17 mouse cellular contexts compared by ENCODE assay signal in genomic region chrX:52144491-52144890, GRCm38 (mm10). TPM values are rescaled to one million over a fixed set of nuclear protein-coding genes. Genes with fewer than 3 reads are reported as not detected.
DNase-seq lines count a peak whose midpoint lies in the region; ATAC-seq and TF ChIP-seq lines count a peak whose summit lies in the region.
"Had no signal": no experiment of that assay in that cellular context is flagged by ENCODE, and none has a peak within 500 bp of the region (broad histone marks: within the 10 kb centered on the region; RNA-seq: fewer than 3 reads in every experiment).

No protein-coding gene starts in this region.

- peak; percentile 54 for DNase-seq in kidney, adult 2 months
- no peak for DNase-seq in kidney, adult 11 months
- no peak for DNase-seq in liver, embryonic 11.5 days (ENCODE audit: low spot score)
- DNase-seq in liver, postnatal 0 days, result no peak
- no peak for DNase-seq in cerebellum, postnatal 10 days
- no peak for DNase-seq in spleen, postnatal 14 days (ENCODE audit: low spot score in 2 of 2)
- DNase-seq: adrenal gland, postnatal 14 days; cerebellum, adult 18-20 months; cerebellum, adult 9-11 months; forebrain, postnatal 0 days; gastrocnemius, postnatal 14 days had no signal

- H3K27me3 ChIP-seq in kidney, adult 2 months (replicated peaks; ENCODE audit: control insufficient read depth, insufficient read depth, low read length), result no peaks in the 10 kb centered on the region
- H3K27me3 ChIP-seq in liver, embryonic 12.5 days (replicated peaks), result no peaks in the 10 kb centered on the region
- H3K27me3 ChIP-seq in liver, embryonic 11.5 days (replicated peaks; ENCODE audit: control insufficient read depth, insufficient read depth, low read length), result no peaks in the 10 kb centered on the region
- no peaks in the 10 kb centered on the region for H3K27me3 ChIP-seq in liver, postnatal 0 days (ENCODE audit: insufficient read depth, low read length)
- H3K27me3 ChIP-seq: forebrain, embryonic 13.5 days; heart, embryonic 12.5 days had no signal

- no peak for TF ChIP-seq POLR2A in kidney, adult 2 months (IDR thresholded peaks at IDR 0.05; ENCODE audit: low read depth, low read length)

- peaks cover 9% of the 10 kb centered on the region; the same call in 1 of the 2 replicates for H3K4me1 ChIP-seq in kidney, adult 2 months (ENCODE audit: control insufficient read depth, insufficient read depth, low read length)
- H3K4me1 ChIP-seq in liver, embryonic 12.5 days, result peaks cover 38% of the 10 kb centered on the region
- H3K4me1 ChIP-seq in liver, embryonic 11.5 days (replicated peaks; ENCODE audit: control insufficient read depth, insufficient read depth, low read length), result no peaks in the 10 kb centered on the region; the same call in 1 of the 2 replicates
- H3K4me1 ChIP-seq in liver, postnatal 0 days (ENCODE audit: insufficient read depth), result no peaks in the 10 kb centered on the region
- H3K4me1 ChIP-seq: embryonic facial prominence, embryonic 10.5 days; heart, embryonic 12.5 days had no signal

- WGBS in kidney, adult 2 months, result 39% methylated on average over 7 of the region's 7 CpGs
- WGBS in liver, embryonic 12.5 days (ENCODE audit: insufficient replicate concordance), result 57% methylated on average over 7 of the region's 7 CpGs
- 72% methylated on average over 7 of the region's 7 CpGs for WGBS in liver, embryonic 11.5 days
- WGBS in liver, postnatal 0 days (ENCODE audit: insufficient replicate concordance), result 58% methylated on average over 7 of the region's 7 CpGs

- no peak overlapping the region for H3K9ac ChIP-seq in liver, embryonic 12.5 days
- H3K9ac ChIP-seq in liver, embryonic 11.5 days (ENCODE audit: low read depth, low read length), result no peak overlapping the region
- no peak overlapping the region for H3K9ac ChIP-seq in liver, postnatal 0 days (replicated peaks)
- H3K9ac ChIP-seq: forebrain, embryonic 13.5 days; forebrain, postnatal 0 days; heart, embryonic 12.5 days had no signal

- no peaks in the 10 kb centered on the region for H3K36me3 ChIP-seq in kidney, adult 2 months (ENCODE audit: control insufficient read depth, insufficient read depth, low read length)
- H3K36me3 ChIP-seq in liver, embryonic 12.5 days, result no peaks in the 10 kb centered on the region
- no peaks in the 10 kb centered on the region for H3K36me3 ChIP-seq in liver, embryonic 11.5 days (ENCODE audit: control insufficient read depth, insufficient read depth, low read length)
- no peaks in the 10 kb centered on the region for H3K36me3 ChIP-seq in liver, postnatal 0 days (replicated peaks; ENCODE audit: insufficient read depth, low read length)
- H3K36me3 ChIP-seq: embryonic facial prominence, embryonic 10.5 days; heart, embryonic 12.5 days; hindbrain, embryonic 10.5 days had no signal

- H3K4me2 ChIP-seq in liver, embryonic 12.5 days, result peak overlapping the region; percentile 22
- H3K4me2 ChIP-seq in liver, embryonic 11.5 days, result no peak overlapping the region
- 0 out of 2 replicates have a peak overlapping the region, but pooled peaks have one; percentile 22 for H3K4me2 ChIP-seq in liver, postnatal 0 days (ENCODE audit: low read depth, low read length)
- H3K4me2 ChIP-seq: forebrain, embryonic 13.5 days; heart, embryonic 12.5 days had no signal

- no peaks in the 10 kb centered on the region for H3K9me3 ChIP-seq in liver, embryonic 12.5 days (replicated peaks)
- no peaks in the 10 kb centered on the region for H3K9me3 ChIP-seq in liver, embryonic 11.5 days (ENCODE audit: control insufficient read depth, low read length)
- no peaks in the 10 kb centered on the region for H3K9me3 ChIP-seq in liver, postnatal 0 days (ENCODE audit: low read length)
- H3K9me3 ChIP-seq: embryonic facial prominence, embryonic 10.5 days; forebrain, embryonic 13.5 days; hindbrain, embryonic 10.5 days had no signal

- H3K27ac ChIP-seq in kidney, adult 2 months (ENCODE audit: insufficient read depth, low read depth, low read length), result peak overlapping the region; percentile 35; the same call in 1 of the 2 replicates
- no peak overlapping the region for H3K27ac ChIP-seq in liver, embryonic 12.5 days
- no peak overlapping the region for H3K27ac ChIP-seq in liver, embryonic 11.5 days (ENCODE audit: low read depth, low read length)
- H3K27ac ChIP-seq in liver, postnatal 0 days (ENCODE audit: low read depth), result peak overlapping the region; percentile 67
- H3K27ac ChIP-seq: embryonic facial prominence, embryonic 10.5 days; forebrain, embryonic 13.5 days; hindbrain, embryonic 10.5 days had no signal

- no peak for ATAC-seq in liver, embryonic 12.5 days
- no peak for ATAC-seq in liver, embryonic 11.5 days (replicated peaks; ENCODE audit: low FRiP score)
- 0 out of 2 replicates have a peak, but pooled peaks have one; percentile 48 for ATAC-seq in liver, postnatal 0 days
- ATAC-seq: activated CD4-positive, CD25-positive, alpha-beta regulatory T cell, adult 4 months; forebrain, embryonic 13.5 days; forebrain, postnatal 0 days had no signal

- no peak overlapping the region for H3K4me3 ChIP-seq in kidney, adult 2 months (ENCODE audit: insufficient read depth, low read depth, low read length)
- H3K4me3 ChIP-seq in liver, embryonic 12.5 days, result no peak overlapping the region
- H3K4me3 ChIP-seq in liver, embryonic 11.5 days (ENCODE audit: low read depth, low read length), result no peak overlapping the region
- no peak overlapping the region for H3K4me3 ChIP-seq in liver, postnatal 0 days (ENCODE audit: low read depth, low read length)
- H3K4me3 ChIP-seq: embryonic facial prominence, embryonic 10.5 days; forebrain, embryonic 13.5 days; heart, embryonic 12.5 days; hindbrain, embryonic 10.5 days had no signal

- TF ChIP-seq CTCF in kidney, adult 2 months (conservative IDR thresholded peaks at IDR 0.05; ENCODE audit: insufficient read depth, insufficient read length, low read depth, low read length), result no peak
- no peak for TF ChIP-seq CTCF in liver, postnatal 0 days (IDR thresholded peaks at IDR 0.05; ENCODE audit: low read depth)

- TF ChIP-seq EP300 in liver, postnatal 0 days (IDR thresholded peaks at IDR 0.05; ENCODE audit: low read depth), result no peak

RNA-seq across cellular contexts. Expression of gene Gpc4, which starts 20.6 kb away (rescaled TPM):
- 97.7 and 98.0 TPM in 2 replicates for polyA plus RNA-seq in kidney, adult 2 months (2012; rRNA removed)
- 6.3 and 7.2 TPM in 2 replicates for polyA plus RNA-seq in liver, embryonic 12.5 days (2016; fragmentation: Nextera tagmentation; extraction: Ambion mirVana)
- 11.5 and 13.4 TPM in 2 replicates for polyA plus RNA-seq in liver, embryonic 11.5 days (2014; fragmentation: Nextera tagmentation; extraction: Ambion mirVana)
- 15.8 and 19.7 TPM in 2 replicates for polyA plus RNA-seq in liver, postnatal 0 days (2015; fragmentation: Nextera tagmentation; extraction: Ambion mirVana)

Comparison
In these comparisons a context has a peak if more than half of its experiments do, and no peak if none do; other contexts are left out.
1. H3K27ac ChIP-seq: peak in kidney, adult 2 months (single experiment) and liver, postnatal 0 days (single experiment); none in liver, embryonic 12.5 days (single experiment) and liver, embryonic 11.5 days (single experiment).